Mouse (Mus musculus) 3134 (cell line): ENCODE results near the gene Celf2.
"Not testable (repeated sequence)": the region's sequence is repeated elsewhere in the genome, so short reads cannot be mapped to it uniquely, and the experiment has no call there.

ENCODE experiments used
- DNase-seq: peaks from one replicate; pipeline ENCODE4 v3.0.0-alpha.2; 2011; ENCODE audit warnings: low spot score; ENCODE audit not compliant: insufficient read length; ENCODE audit errors: extremely low read depth

Celf2 gene

GRCm38 (mm10) chr2:7273214-7273613 lies 236.1 kb downstream of the Celf2 start:
- no peak for DNase-seq

- DNase-seq = no peak
Observed at GRCm38 (mm10) chr2:7270051-7270450, 239.3 kb downstream of the Celf2 start.

- no peak for DNase-seq
Observed at GRCm38 (mm10) chr2:7267166-7267565, 242.2 kb downstream of the Celf2 start.

GRCm38 (mm10) chr2:7262668-7263067 lies 246.7 kb downstream of the Celf2 start:
- not testable (repeated sequence) for DNase-seq

- DNase-seq = peak; percentile 3
Observed at GRCm38 (mm10) chr2:7260186-7260585, 249.2 kb downstream of the Celf2 start.

- no peak for DNase-seq
Observed at GRCm38 (mm10) chr2:7259616-7260015, 249.7 kb downstream of the Celf2 start.

- DNase-seq = no peak
Observed at GRCm38 (mm10) chr2:7256023-7256422, 253.3 kb downstream of the Celf2 start.

- no peak for DNase-seq
Observed at GRCm38 (mm10) chr2:7255386-7255785, 254.0 kb downstream of the Celf2 start.

- DNase-seq = no peak
Observed at GRCm38 (mm10) chr2:7250314-7250713, 259.0 kb downstream of the Celf2 start.

GRCm38 (mm10) chr2:7249002-7249401 lies 260.4 kb downstream of the Celf2 start:
- no peak for DNase-seq

GRCm38 (mm10) chr2:7245958-7246774 lies 263.2 kb downstream of the Celf2 start:
- DNase-seq = peak; percentile 19

GRCm38 (mm10) chr2:7242139-7242538 lies 267.2 kb downstream of the Celf2 start:
- no peak for DNase-seq

- DNase-seq = no peak
Observed at GRCm38 (mm10) chr2:7241523-7241941, 267.8 kb downstream of the Celf2 start.

GRCm38 (mm10) chr2:7237283-7237682 lies 272.1 kb downstream of the Celf2 start:
- no peak for DNase-seq

GRCm38 (mm10) chr2:7236452-7236851 lies 272.9 kb downstream of the Celf2 start:
- DNase-seq = no peak

GRCm38 (mm10) chr2:7235059-7235741 lies 274.2 kb downstream of the Celf2 start:
- no peak for DNase-seq

- no peak for DNase-seq
Observed at GRCm38 (mm10) chr2:7234587-7234986, 274.8 kb downstream of the Celf2 start.

GRCm38 (mm10) chr2:7233411-7233810 lies 276.0 kb downstream of the Celf2 start:
- DNase-seq = no peak

- no peak for DNase-seq
Observed at GRCm38 (mm10) chr2:7226785-7227184, 282.6 kb downstream of the Celf2 start.

GRCm38 (mm10) chr2:7224346-7225071 lies 284.9 kb downstream of the Celf2 start:
- no peak for DNase-seq

- DNase-seq = no peak
Observed at GRCm38 (mm10) chr2:7223538-7223937, 285.8 kb downstream of the Celf2 start.
